10 mouse cellular contexts compared by ENCODE assay signal in genomic region chr5:124210281-124211016, GRCm38 (mm10). TPM values are rescaled to one million over a fixed set of nuclear protein-coding genes. Genes with fewer than 3 reads are reported as not detected.
DNase-seq lines count a peak whose midpoint lies in the region; TF ChIP-seq lines count a peak whose summit lies in the region.
"Had no signal": no experiment of that assay in that cellular context is flagged by ENCODE, and none has a peak within 500 bp of the region (broad histone marks: within the 10 kb centered on the region; RNA-seq: fewer than 3 reads in every experiment).

No protein-coding gene starts in this region.

- TF ChIP-seq CTCF in liver, adult 2 months (IDR thresholded peaks at IDR 0.05; ENCODE audit: low read depth, low read length) = no peak

- H3K36me3 ChIP-seq in liver, adult 2 months (ENCODE audit: control insufficient read depth, insufficient read depth, low read length) = no peaks in the 10 kb centered on the region

- H3K4me1 ChIP-seq in liver, adult 2 months (ENCODE audit: control insufficient read depth, insufficient read depth, low read length) = peaks cover 19% of the 10 kb centered on the region

- WGBS in liver, adult 2 months = 38% methylated on average over 18 of the region's 18 CpGs

- TF ChIP-seq POLR2A in liver, adult 2 months (IDR thresholded peaks at IDR 0.05; ENCODE audit: extremely low read depth, insufficient read depth, low read length) = no peak

- peak; percentile 71 for DNase-seq in cerebellum, adult 11-12 months
- DNase-seq in cerebellum, postnatal 4 days (ENCODE audit: low spot score in 2 of 2) = no peak
- peak; percentile 98 for DNase-seq in liver, adult 2 months (ENCODE audit: extremely low read depth, low read depth, low spot score)
- no peak for DNase-seq in liver
- peak; percentile 53 for DNase-seq in cerebellum, postnatal 10 days
- peak; percentile 70 for DNase-seq in lung, postnatal 36 days
- DNase-seq in urinary bladder, adult 18-20 months (ENCODE audit: low spot score in 2 of 2) = no peak
- DNase-seq in thymus, postnatal 10 days (ENCODE audit: low spot score in 2 of 2) = no peak
- DNase-seq: B cell, adult 2 months had no signal

- peaks cover 8% of the 10 kb centered on the region; the same call in 1 of the 2 replicates for H3K79me2 ChIP-seq in liver, adult 2 months (ENCODE audit: control insufficient read depth, insufficient read depth, low read length)

- H3K27ac ChIP-seq in liver, adult 2 months (replicated peaks; ENCODE audit: insufficient read depth, low read depth, low read length) = peak overlapping the region; percentile 77

- H3K9ac ChIP-seq in liver, adult 2 months (ENCODE audit: low read depth, low read length) = peak overlapping the region; percentile 11; the same call in 1 of the 2 replicates
- H3K9ac ChIP-seq: forebrain, postnatal 0 days had no signal

- H3K4me3 ChIP-seq in liver, adult 2 months (ENCODE audit: insufficient read depth, low read depth, low read length) = no peak overlapping the region

- no peaks in the 10 kb centered on the region for H3K27me3 ChIP-seq in liver, adult 2 months (ENCODE audit: control insufficient read depth, insufficient read depth, low read length)

RNA-seq across cellular contexts. Expression of gene Pitpnm2, which starts 39.1 kb away (rescaled TPM):
- 10.6 and 13.9 TPM in 2 replicates for total RNA-seq in liver, adult 2 months (2014; rRNA removed)
- 25.5 and 30.3 TPM in 2 replicates for polyA plus RNA-seq in liver, adult 2 months (2012; rRNA removed)

Comparison
In these comparisons a context has a peak if more than half of its experiments do, and no peak if none do; other contexts are left out.
1. DNase-seq: peak in cerebellum, adult 11-12 months (single experiment), liver, adult 2 months (single experiment), cerebellum, postnatal 10 days (2 of 2) and lung, postnatal 36 days (single experiment); none in cerebellum, postnatal 4 days (0 of 2), liver (single experiment), urinary bladder, adult 18-20 months (0 of 2) and thymus, postnatal 10 days (0 of 2).